Mouse (Mus musculus): Measurements from ENCODE around the gene Arid3b.
A peak's percentile ranks its signal among the peaks of the same experiment; 100 is the strongest.

Gene Arid3b

GRCm38 (mm10) chr9:57744462-57745091, 92.0 kb downstream of the Arid3b start:
- DNase-seq = peak; percentile 59
